In genomic region chr12:54874711-54875110, GRCm38 (mm10) we compare ENCODE assay signal across 11 mouse cellular contexts. TPM values are rescaled to one million over a fixed set of nuclear protein-coding genes. Genes with fewer than 3 reads are reported as not detected.
DNase-seq lines count a peak whose midpoint lies in the region; ATAC-seq lines count a peak whose summit lies in the region.
"Had no signal": no experiment of that assay in that cellular context is flagged by ENCODE, and none has a peak within 500 bp of the region (broad histone marks: within the 10 kb centered on the region; RNA-seq: fewer than 3 reads in every experiment).

No protein-coding gene starts in this region.

- no peak overlapping the region for H3K4me2 ChIP-seq in limb, embryonic 11.5 days (ENCODE audit: low read depth, severe bottlenecking)
- H3K4me2 ChIP-seq in limb, embryonic 13.5 days (replicated peaks) = no peak overlapping the region
- no peak overlapping the region for H3K4me2 ChIP-seq in hindbrain, embryonic 11.5 days (replicated peaks; ENCODE audit: low read depth, low read length)

- no peak overlapping the region for H3K27ac ChIP-seq in limb, embryonic 11.5 days (replicated peaks; ENCODE audit: low read depth, low read length)
- no peak overlapping the region for H3K27ac ChIP-seq in limb, embryonic 10.5 days
- no peak overlapping the region for H3K27ac ChIP-seq in limb, embryonic 13.5 days
- H3K27ac ChIP-seq in hindbrain, embryonic 11.5 days (ENCODE audit: low read depth, low read length) = no peak overlapping the region

- no peaks in the 10 kb centered on the region for H3K27me3 ChIP-seq in limb, embryonic 11.5 days (ENCODE audit: control insufficient read depth, insufficient read depth, low read length)
- no peaks in the 10 kb centered on the region for H3K27me3 ChIP-seq in limb, embryonic 10.5 days (ENCODE audit: low read depth, poor library complexity, severe bottlenecking)
- H3K27me3 ChIP-seq in limb, embryonic 13.5 days = no peaks in the 10 kb centered on the region
- H3K27me3 ChIP-seq in hindbrain, embryonic 11.5 days (ENCODE audit: control insufficient read depth, insufficient read depth, low read length) = no peaks in the 10 kb centered on the region

- DNase-seq in limb, embryonic 11.5 days (ENCODE audit: low spot score) = peak; percentile 26
- DNase-seq in limb, embryonic 10.5 days (ENCODE audit: low spot score) = no peak
- peak; percentile 40 for DNase-seq in heart, adult 8-10 months (ENCODE audit: low spot score)
- no peak for DNase-seq in hindbrain, embryonic 11.5 days (ENCODE audit: low spot score)
- DNase-seq in thymus, postnatal 14 days = no peak
- DNase-seq in left cerebral cortex, postnatal 4 days = no peak
- DNase-seq in urinary bladder, postnatal 25 days (ENCODE audit: low spot score) = no peak
- DNase-seq: adrenal gland, postnatal 10 days; kidney, postnatal 4 days; liver, postnatal 0 days had no signal

- no peaks in the 10 kb centered on the region for H3K36me3 ChIP-seq in limb, embryonic 11.5 days (ENCODE audit: control insufficient read depth, insufficient read depth, low read length)
- no peaks in the 10 kb centered on the region for H3K36me3 ChIP-seq in limb, embryonic 10.5 days
- no peaks in the 10 kb centered on the region for H3K36me3 ChIP-seq in limb, embryonic 13.5 days
- no peaks in the 10 kb centered on the region for H3K36me3 ChIP-seq in hindbrain, embryonic 11.5 days (ENCODE audit: control insufficient read depth, insufficient read depth, low read length)

- no peak for ATAC-seq in limb, embryonic 11.5 days (ENCODE audit: insufficient number of reproducible peaks, low FRiP score, low TSS enrichment, low read depth)
- peak; percentile 62; the same call in 1 of the 2 replicates for ATAC-seq in limb, embryonic 13.5 days (ENCODE audit: low FRiP score, low read depth)
- no peak for ATAC-seq in hindbrain, embryonic 11.5 days (ENCODE audit: low FRiP score)
- ATAC-seq: liver, postnatal 0 days had no signal

- intact Hi-C loops in left cerebral cortex, postnatal 4 days (cut with DNase I) = no loop called here

- no peaks in the 10 kb centered on the region for H3K9me3 ChIP-seq in limb, embryonic 11.5 days (ENCODE audit: control insufficient read depth, low read length)
- no peaks in the 10 kb centered on the region for H3K9me3 ChIP-seq in limb, embryonic 10.5 days (replicated peaks)
- H3K9me3 ChIP-seq in limb, embryonic 13.5 days = no peaks in the 10 kb centered on the region
- H3K9me3 ChIP-seq in hindbrain, embryonic 11.5 days (ENCODE audit: control insufficient read depth, low read length) = no peaks in the 10 kb centered on the region

- no peak overlapping the region for H3K9ac ChIP-seq in limb, embryonic 11.5 days (ENCODE audit: low read length)
- no peak overlapping the region for H3K9ac ChIP-seq in limb, embryonic 13.5 days
- no peak overlapping the region for H3K9ac ChIP-seq in hindbrain, embryonic 11.5 days (ENCODE audit: low read depth, low read length)
- H3K9ac ChIP-seq: liver, postnatal 0 days had no signal

- no peaks in the 10 kb centered on the region for H3K4me1 ChIP-seq in limb, embryonic 11.5 days (ENCODE audit: control insufficient read depth, insufficient read depth, low read length)
- H3K4me1 ChIP-seq in limb, embryonic 10.5 days = no peaks in the 10 kb centered on the region
- no peaks in the 10 kb centered on the region for H3K4me1 ChIP-seq in limb, embryonic 13.5 days
- no peaks in the 10 kb centered on the region for H3K4me1 ChIP-seq in hindbrain, embryonic 11.5 days (replicated peaks; ENCODE audit: control insufficient read depth, insufficient read depth, low read length)

- 65% methylated on average over 6 of the region's 6 CpGs for WGBS in limb, embryonic 11.5 days
- 77% methylated on average over 6 of the region's 6 CpGs for WGBS in limb, embryonic 10.5 days
- WGBS in limb, embryonic 13.5 days = 50% methylated on average over 6 of the region's 6 CpGs
- WGBS in hindbrain, embryonic 11.5 days = 85% methylated on average over 6 of the region's 6 CpGs

- no peak overlapping the region for H3K4me3 ChIP-seq in limb, embryonic 11.5 days (ENCODE audit: low read depth, low read length)
- H3K4me3 ChIP-seq in limb, embryonic 10.5 days = no peak overlapping the region
- no peak overlapping the region for H3K4me3 ChIP-seq in limb, embryonic 13.5 days
- H3K4me3 ChIP-seq in hindbrain, embryonic 11.5 days (ENCODE audit: low read depth, low read length) = no peak overlapping the region

RNA-seq across cellular contexts. Expression of gene Cfl2, which starts 12.0 kb away (rescaled TPM):
- 158 and 160 TPM in 2 replicates for polyA plus RNA-seq in limb, embryonic 11.5 days (2014; fragmentation: Nextera tagmentation; extraction: Ambion mirVana)
- 149 and 151 TPM in 2 replicates for polyA plus RNA-seq in limb, embryonic 10.5 days (2016; fragmentation: Nextera tagmentation; extraction: Ambion mirVana)
- total RNA-seq in heart, adult 8-10 months (2022) = 100 to 1,000 TPM; 390 to 423 (median 413) TPM
- polyA plus RNA-seq in limb, embryonic 13.5 days (2015; fragmentation: Nextera tagmentation; extraction: Ambion mirVana) = 184 and 187 TPM in 2 replicates
- 268 and 275 TPM in 2 replicates for polyA plus RNA-seq in hindbrain, embryonic 11.5 days (2014; fragmentation: Nextera tagmentation; extraction: Ambion mirVana)
- total RNA-seq in left cerebral cortex, postnatal 4 days (2021) = 100 to 1,000 TPM; 229 to 245 TPM

Comparison
In these comparisons a context has a peak if more than half of its experiments do, and no peak if none do; other contexts are left out.
1. DNase-seq: peak in limb, embryonic 11.5 days (single experiment) and heart, adult 8-10 months (single experiment); none in limb, embryonic 10.5 days (single experiment), hindbrain, embryonic 11.5 days (single experiment), thymus, postnatal 14 days (single experiment), left cerebral cortex, postnatal 4 days (single experiment) and urinary bladder, postnatal 25 days (single experiment).